Mouse (Mus musculus): ENCODE measurements around the gene Gm45808. TPM values are rescaled to one million over a fixed set of nuclear protein-coding genes. Genes with fewer than 3 reads are reported as not detected.
"Not testable (repeated sequence)": the region's sequence is repeated elsewhere in the genome, so short reads cannot be mapped to it uniquely, and the experiment has no call there.

The Gm45808 gene
- 0.15 and 0.33 TPM in 2 replicates for polyA plus RNA-seq (2015; fragmentation: Nextera tagmentation; extraction: Ambion mirVana)

DNA sequence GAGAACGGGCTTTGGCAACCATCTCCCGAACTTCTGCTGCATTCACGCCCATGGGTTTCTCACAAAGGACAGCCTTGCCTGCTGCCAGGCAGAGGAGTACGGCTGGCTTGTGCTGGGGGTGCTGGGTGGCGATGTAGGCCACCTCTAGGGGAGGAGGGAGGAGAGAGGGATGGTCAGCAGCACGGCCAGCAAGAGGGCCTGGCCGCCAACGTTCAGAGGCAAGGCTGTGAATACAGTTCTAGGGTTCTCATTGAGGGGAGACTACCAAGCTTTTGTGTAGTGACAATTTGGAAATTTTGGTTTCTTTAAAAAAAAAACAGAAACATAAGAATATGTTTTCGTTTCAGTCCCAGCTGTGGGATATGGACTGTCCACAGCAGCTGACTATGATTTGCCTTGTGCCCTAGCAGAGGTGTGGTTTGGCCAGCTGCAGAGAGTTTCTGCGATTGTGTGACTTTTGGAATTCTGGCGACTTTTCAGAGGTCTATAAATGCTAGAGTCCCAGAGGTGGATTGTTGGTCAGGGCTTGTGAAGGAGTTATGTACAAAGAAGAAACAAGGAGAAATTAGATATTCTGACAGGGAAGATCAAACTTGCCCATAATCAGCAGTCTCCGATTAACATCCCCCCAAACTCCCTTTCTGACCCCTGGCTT is at the start of gene Gm45808:
TSS of gene Gm45808 (minus strand) at position 51 of the 655 bp plus-strand sequence.
- peaks cover 4% of the 10 kb centered on the region; the same call in 1 of the 2 replicates for H3K36me3 ChIP-seq (replicated peaks; ENCODE audit: insufficient read depth, low read length)
- ATAC-seq (no peak), DNase-seq (no peak)
- H3K4me3 ChIP-seq (ENCODE audit: low read depth, low read length): no peak within 1 kb of the TSS
- H3K4me1 ChIP-seq (ENCODE audit: insufficient read depth): peaks cover 40% of the 10 kb centered on the region
- no peak within 1 kb of the TSS for H3K9ac ChIP-seq (replicated peaks)
- H3K9me3 ChIP-seq (ENCODE audit: low read length): no peaks in the 10 kb centered on the region
- 73% methylated on average over 12 of the region's 12 CpGs for WGBS (ENCODE audit: insufficient replicate concordance)
- H3K27ac ChIP-seq (ENCODE audit: low read depth): 0 out of 2 replicates have a peak within 1 kb of the TSS, but pooled peaks have one; percentile 73
- TF ChIP-seq CTCF (IDR thresholded peaks at IDR 0.05; ENCODE audit: low read depth) (no peak), EP300 (IDR thresholded peaks at IDR 0.05; ENCODE audit: low read depth) (no peak)
- peak within 1 kb of the TSS; percentile 82; the same call in 1 of the 2 replicates for H3K4me2 ChIP-seq (ENCODE audit: low read depth, low read length)
- no peaks in the 10 kb centered on the region for H3K27me3 ChIP-seq (ENCODE audit: insufficient read depth, low read length)

DNA sequence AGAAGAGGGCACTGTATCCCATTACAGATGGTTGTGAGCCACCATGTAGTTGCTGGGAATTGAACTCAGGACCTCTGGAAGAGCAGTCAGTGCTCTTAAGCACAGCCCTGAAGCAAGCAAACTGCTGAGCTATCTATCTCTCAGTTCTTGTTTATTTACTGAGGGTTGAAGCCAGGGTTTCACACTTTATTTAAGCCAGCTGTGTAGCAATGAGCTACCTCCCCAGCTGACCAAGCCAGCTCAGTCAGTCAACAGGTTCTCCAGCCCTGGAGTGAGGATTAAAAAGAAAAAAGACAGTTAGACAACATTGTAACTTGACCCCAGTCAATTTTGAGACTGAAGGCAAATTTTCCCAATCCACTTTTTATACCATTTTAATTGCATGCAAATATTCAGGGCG is 49.1 kb upstream of the Gm45808 start:
- no peaks in the 10 kb centered on the region for H3K36me3 ChIP-seq (replicated peaks; ENCODE audit: insufficient read depth, low read length)
- ATAC-seq (no peak), DNase-seq (no peak)
- H3K9me3 ChIP-seq (ENCODE audit: low read length): no peaks in the 10 kb centered on the region
- no peak overlapping the region for H3K9ac ChIP-seq (replicated peaks)
- peaks cover 17% of the 10 kb centered on the region for H3K4me1 ChIP-seq (ENCODE audit: insufficient read depth)
- H3K27ac ChIP-seq (ENCODE audit: low read depth): no peak overlapping the region
- no peak overlapping the region for H3K4me2 ChIP-seq (ENCODE audit: low read depth, low read length)
- WGBS (ENCODE audit: insufficient replicate concordance): 74% methylated on average over 1 of the region's 1 CpGs
- TF ChIP-seq CTCF (IDR thresholded peaks at IDR 0.05; ENCODE audit: low read depth) (0 out of 2 replicates have a peak, but pooled peaks have one; percentile 24), EP300 (IDR thresholded peaks at IDR 0.05; ENCODE audit: low read depth) (no peak)
- H3K4me3 ChIP-seq (ENCODE audit: low read depth, low read length): no peak overlapping the region
- H3K27me3 ChIP-seq (ENCODE audit: insufficient read depth, low read length): no peaks in the 10 kb centered on the region

DNA sequence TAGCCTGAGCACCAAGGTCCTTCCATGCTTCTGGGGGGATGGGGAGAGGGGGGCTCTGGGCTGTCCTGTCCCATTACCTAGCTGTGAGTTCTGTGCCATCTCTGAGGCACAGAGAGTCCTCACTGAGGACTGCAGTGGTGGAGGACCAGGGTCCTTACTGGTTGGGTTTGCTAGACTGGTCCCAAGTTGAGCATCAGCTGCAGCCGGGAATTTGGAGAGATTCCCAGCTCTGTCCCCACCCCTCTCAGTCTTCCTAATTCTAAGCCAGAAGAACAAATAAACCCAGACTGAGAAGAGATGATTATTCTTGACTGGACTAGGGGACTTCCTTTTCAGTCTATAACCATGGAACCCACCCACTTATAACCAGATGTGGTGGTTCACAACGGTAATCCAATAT is 44.0 kb upstream of the Gm45808 start:
- H3K27ac ChIP-seq (ENCODE audit: low read depth): no peak overlapping the region
- H3K4me3 ChIP-seq (ENCODE audit: low read depth, low read length): no peak overlapping the region
- TF ChIP-seq CTCF (IDR thresholded peaks at IDR 0.05; ENCODE audit: low read depth): no peak
- no peak for TF ChIP-seq EP300 (IDR thresholded peaks at IDR 0.05; ENCODE audit: low read depth)
- no peak overlapping the region for H3K9ac ChIP-seq (replicated peaks)
- H3K9me3 ChIP-seq (ENCODE audit: low read length): no peaks in the 10 kb centered on the region
- ATAC-seq (no peak), DNase-seq (no peak)
- no peaks in the 10 kb centered on the region for H3K36me3 ChIP-seq (replicated peaks; ENCODE audit: insufficient read depth, low read length)
- WGBS (ENCODE audit: insufficient replicate concordance): 45% methylated on average over 2 of the region's 2 CpGs
- H3K4me1 ChIP-seq (ENCODE audit: insufficient read depth): peaks cover 14% of the 10 kb centered on the region
- H3K27me3 ChIP-seq (ENCODE audit: insufficient read depth, low read length): no peaks in the 10 kb centered on the region
- H3K4me2 ChIP-seq (ENCODE audit: low read depth, low read length): no peak overlapping the region

DNA sequence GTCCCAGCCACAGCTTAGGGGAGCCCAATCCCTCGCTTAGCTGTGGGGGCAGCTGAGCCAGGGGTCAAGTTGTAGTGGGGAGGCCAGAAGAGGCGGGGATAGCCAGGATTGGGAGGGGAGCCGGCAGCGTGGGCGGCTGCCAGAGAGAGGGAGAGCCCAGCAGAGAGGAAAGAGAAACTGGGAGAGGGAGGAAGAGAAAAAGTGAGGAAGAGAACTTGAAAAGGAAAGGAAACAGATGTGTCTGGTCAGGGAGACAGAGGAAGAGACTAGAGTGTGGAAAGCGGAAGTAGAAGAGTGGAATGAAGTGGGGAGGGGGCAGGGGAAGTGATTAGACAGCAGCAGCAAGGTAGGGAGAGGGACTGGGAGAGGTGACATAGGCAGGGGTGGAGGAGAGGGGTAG is 42.9 kb upstream of the Gm45808 start:
- Histone ChIP-seq H3K4me2 (ENCODE audit: low read depth, low read length) (no peak overlapping the region; the same call in 1 of the 2 replicates), H3K27ac (ENCODE audit: low read depth) (no peak overlapping the region), H3K4me1 (ENCODE audit: insufficient read depth) (peaks cover 17% of the 10 kb centered on the region), H3K36me3 (replicated peaks; ENCODE audit: insufficient read depth, low read length) (peaks cover 3% of the 10 kb centered on the region; the same call in 1 of the 2 replicates), H3K9me3 (ENCODE audit: low read length) (no peaks in the 10 kb centered on the region), H3K27me3 (ENCODE audit: insufficient read depth, low read length) (no peaks in the 10 kb centered on the region), H3K9ac (replicated peaks) (no peak overlapping the region), H3K4me3 (ENCODE audit: low read depth, low read length) (no peak overlapping the region)
- no peak for TF ChIP-seq CTCF (IDR thresholded peaks at IDR 0.05; ENCODE audit: low read depth)
- TF ChIP-seq EP300 (IDR thresholded peaks at IDR 0.05; ENCODE audit: low read depth): no peak
- no peak for DNase-seq
- no peak for ATAC-seq
- 4% methylated on average over 6 of the region's 6 CpGs for WGBS (ENCODE audit: insufficient replicate concordance)

DNA sequence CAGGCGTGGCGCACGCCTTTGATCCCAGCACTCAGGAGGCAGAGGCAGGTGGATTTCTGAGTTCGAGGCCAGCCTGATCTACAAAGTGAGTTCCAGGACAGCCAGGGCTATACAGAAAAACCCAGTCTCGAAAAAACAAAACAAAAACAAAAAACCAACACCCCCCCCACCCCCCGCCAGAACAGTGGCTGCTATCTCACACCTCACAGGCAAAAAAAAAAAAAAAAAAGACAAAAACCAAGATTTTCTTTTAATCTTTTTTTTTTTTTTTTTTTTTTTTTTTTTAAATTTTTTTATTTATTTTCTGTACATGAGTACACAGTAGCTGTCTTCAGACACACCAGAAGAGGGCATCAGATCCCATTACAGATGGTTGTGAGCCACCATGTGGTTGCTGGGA is 40.6 kb upstream of the Gm45808 start:
- Histone ChIP-seq H3K4me3 (ENCODE audit: low read depth, low read length) (peak overlapping the region; percentile 86), H3K4me1 (ENCODE audit: insufficient read depth) (peaks cover 28% of the 10 kb centered on the region), H3K27ac (ENCODE audit: low read depth) (peak overlapping the region; percentile 98), H3K9ac (replicated peaks) (peak overlapping the region; percentile 96), H3K36me3 (replicated peaks; ENCODE audit: insufficient read depth, low read length) (peaks cover 22% of the 10 kb centered on the region), H3K4me2 (ENCODE audit: low read depth, low read length) (peak overlapping the region; percentile 73)
- 76% methylated on average over 6 of the region's 6 CpGs for WGBS (ENCODE audit: insufficient replicate concordance)
- not testable (repeated sequence) for DNase-seq; ATAC-seq; H3K9me3 ChIP-seq (ENCODE audit: low read length); H3K27me3 ChIP-seq (ENCODE audit: insufficient read depth, low read length)

DNA sequence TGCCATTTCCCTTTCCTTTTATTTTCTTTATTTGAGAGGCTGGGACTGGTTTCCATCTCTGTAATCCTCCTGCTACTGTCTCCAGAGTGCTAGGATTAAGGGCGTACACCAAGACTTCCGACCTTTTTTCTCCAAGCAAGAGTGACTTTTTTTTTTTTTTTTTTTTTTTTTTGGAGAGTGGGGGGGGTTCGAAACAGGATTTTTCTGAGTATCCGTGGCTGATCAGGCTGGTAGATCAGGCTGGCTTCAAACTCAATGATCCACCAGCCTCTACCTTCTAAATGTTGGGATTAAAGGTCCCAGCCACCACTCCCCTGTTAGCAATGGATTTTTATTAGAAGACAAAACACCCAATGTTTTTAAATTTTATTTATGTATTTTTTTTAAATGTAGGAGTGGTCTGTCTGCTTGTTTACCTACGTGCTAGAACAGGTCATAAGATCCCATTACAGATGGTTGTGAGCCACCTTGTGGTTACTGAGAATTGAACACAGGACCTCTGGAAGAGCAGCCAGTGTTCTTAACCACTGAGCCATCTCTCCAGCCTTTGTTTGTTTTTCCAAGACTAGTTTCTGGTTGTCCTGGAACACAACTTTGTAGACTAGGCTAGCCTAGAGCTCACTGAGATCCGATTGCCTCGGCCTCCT is 40.0 kb upstream of the Gm45808 start:
- ATAC-seq: no peak; the same call in 1 of the 2 replicates
- Histone ChIP-seq H3K27ac (ENCODE audit: low read depth) (peak overlapping the region; percentile 98), H3K4me2 (ENCODE audit: low read depth, low read length) (peak overlapping the region; percentile 73), H3K36me3 (replicated peaks; ENCODE audit: insufficient read depth, low read length) (peaks cover 23% of the 10 kb centered on the region), H3K9me3 (ENCODE audit: low read length) (no peaks in the 10 kb centered on the region), H3K27me3 (ENCODE audit: insufficient read depth, low read length) (no peaks in the 10 kb centered on the region), H3K9ac (replicated peaks) (peak overlapping the region; percentile 96), H3K4me3 (ENCODE audit: low read depth, low read length) (peak overlapping the region; percentile 86), H3K4me1 (ENCODE audit: insufficient read depth) (peaks cover 28% of the 10 kb centered on the region)
- DNase-seq: no peak
- no peak for TF ChIP-seq EP300 (IDR thresholded peaks at IDR 0.05; ENCODE audit: low read depth)
- TF ChIP-seq CTCF (IDR thresholded peaks at IDR 0.05; ENCODE audit: low read depth): peak; percentile 74
- WGBS (ENCODE audit: insufficient replicate concordance): 17% methylated on average over 7 of the region's 7 CpGs

Measured in liver, postnatal 0 days (tissue).